Mouse (Mus musculus) liver, embryonic 11.5 days (tissue): ENCODE measurements at regions not wholly inside any gene's neighbourhood (a gene's known extent, or its start where the extent isn't known, plus 50 kb on each side); places are given as distances from the start of the nearest gene placed in this dataset.
"Not testable (repeated sequence)": the region's sequence is repeated elsewhere in the genome, so short reads cannot be mapped to it uniquely, and the experiment has no call there.

Experiments used
- ATAC-seq: fragments of 200-750 bp; cut with Nextera tagmentation; replicated peaks from 2 replicates; pipeline ENCODE4 v1.8.0; 2017; ENCODE audit warnings: moderate number of reproducible peaks, mild to moderate bottlenecking, moderate TSS enrichment, moderate library complexity; ENCODE audit not compliant: low FRiP score
- DNase-seq: peaks from one replicate; pipeline ENCODE4 v3.0.0-alpha.2; 2017; ENCODE audit warnings: low spot score
- H3K27ac ChIP-seq: fragments of 300-500 bp; sonication (generic); 2 replicates; pipeline ENCODE4 v1.5.1; 2014; ENCODE audit warnings: mild to moderate bottlenecking, low read depth, low read length, control low read depth
- H3K27me3 ChIP-seq: fragments of 300-500 bp; sonication (generic); replicated peaks from 2 replicates; pipeline ENCODE4 v1.6.1; 2014; ENCODE audit warnings: low read length, mixed read lengths; ENCODE audit not compliant: control insufficient read depth, insufficient read depth
- H3K36me3 ChIP-seq: fragments of 300-500 bp; sonication (generic); 2 replicates; pipeline ENCODE4 v1.6.1; 2014; ENCODE audit warnings: mild to moderate bottlenecking, low read length, moderate library complexity, mixed read lengths; ENCODE audit not compliant: control insufficient read depth, insufficient read depth
- H3K4me1 ChIP-seq: fragments of 300-500 bp; sonication (generic); replicated peaks from 2 replicates; pipeline ENCODE4 v1.6.1; 2014; ENCODE audit warnings: low read length, mixed read lengths; ENCODE audit not compliant: control insufficient read depth, insufficient read depth
- H3K4me2 ChIP-seq: fragments of 300-500 bp; sonication (generic); 2 replicates; pipeline ENCODE4 v1.6.1; 2014; ENCODE audit warnings: mild to moderate bottlenecking, control low read depth, moderate library complexity
- H3K4me3 ChIP-seq: fragments of 300-500 bp; sonication (generic); 2 replicates; pipeline ENCODE4 v1.5.1; 2014; ENCODE audit warnings: low read depth, low read length, control low read depth
- H3K9ac ChIP-seq: fragments of 300-500 bp; sonication (generic); 2 replicates; pipeline ENCODE4 v1.6.1; 2014; ENCODE audit warnings: low read depth, low read length, control low read depth
- H3K9me3 ChIP-seq: fragments of 300-500 bp; sonication (generic); 2 replicates; pipeline ENCODE4 v1.6.1; 2016; ENCODE audit warnings: low read length, inconsistent platforms, mixed read lengths; ENCODE audit not compliant: control insufficient read depth
- WGBS: fragments of 180-500 bp; shearing (Covaris S2); extraction: QIAGEN DNeasy Blood & Tissue Kit; methylation state at CpG from one replicate; pipeline ENCODE4 v1.1.7; 2014; 5-methylcytosine and 5-hydroxymethylcytosine counted together

DNA sequence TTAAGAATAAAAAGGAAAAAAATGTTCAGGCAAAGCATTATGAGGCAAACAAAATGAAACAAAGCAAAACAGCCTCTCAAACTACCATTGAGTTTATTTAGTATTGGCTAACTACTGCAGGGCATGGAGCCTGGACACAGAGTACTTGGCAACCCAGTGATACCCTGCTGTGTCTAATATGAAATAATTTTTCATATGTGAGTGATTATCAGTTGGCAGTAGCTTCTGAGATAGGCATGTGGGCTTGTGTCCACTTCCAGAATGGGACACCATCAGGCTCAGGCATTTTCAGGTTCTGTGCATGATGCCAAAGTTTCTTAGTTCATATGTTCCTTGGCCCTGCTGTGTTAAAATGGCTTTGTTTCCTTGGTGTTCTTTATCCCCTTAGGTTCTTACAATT lies 879.0 kb upstream of the Epha6 start:
- H3K4me1 ChIP-seq = no peaks in the 10 kb centered on the region
- no peak for ATAC-seq
- no peak overlapping the region for H3K4me3 ChIP-seq
- H3K9me3 ChIP-seq = no peaks in the 10 kb centered on the region
- H3K4me2 ChIP-seq = no peak overlapping the region
- H3K27ac ChIP-seq = no peak overlapping the region
- H3K9ac ChIP-seq = no peak overlapping the region
- H3K36me3 ChIP-seq = no peaks in the 10 kb centered on the region
- no peaks in the 10 kb centered on the region for H3K27me3 ChIP-seq
- no peak for DNase-seq

DNA sequence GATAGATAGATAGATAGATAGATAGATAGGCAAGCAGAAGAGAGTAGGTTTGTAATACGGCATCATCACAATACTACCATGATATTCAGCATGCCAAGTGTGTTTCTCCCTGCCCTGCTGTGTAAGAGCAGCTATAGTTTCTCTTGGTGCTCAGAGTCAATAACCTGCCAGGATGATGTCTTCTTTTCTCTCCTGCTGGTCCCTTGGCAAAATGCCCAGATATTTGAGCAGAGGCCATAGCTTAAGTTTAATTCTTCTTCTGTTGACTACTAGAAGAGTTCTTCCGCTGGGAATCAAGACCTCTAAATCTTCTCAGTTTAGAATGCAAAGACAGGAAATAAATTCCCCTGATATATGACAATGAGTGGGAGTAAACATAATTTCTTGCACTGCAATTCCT lies 836.5 kb upstream of the Epha6 start:
- Histone ChIP-seq H3K4me3 (no peak overlapping the region), H3K9me3 (no peaks in the 10 kb centered on the region), H3K36me3 (no peaks in the 10 kb centered on the region), H3K4me2 (no peak overlapping the region), H3K9ac (no peak overlapping the region), H3K27me3 (no peaks in the 10 kb centered on the region), H3K4me1 (no peaks in the 10 kb centered on the region), H3K27ac (no peak overlapping the region)
- 81% methylated on average over 2 of the region's 2 CpGs for WGBS
- no peak for DNase-seq
- no peak for ATAC-seq

DNA sequence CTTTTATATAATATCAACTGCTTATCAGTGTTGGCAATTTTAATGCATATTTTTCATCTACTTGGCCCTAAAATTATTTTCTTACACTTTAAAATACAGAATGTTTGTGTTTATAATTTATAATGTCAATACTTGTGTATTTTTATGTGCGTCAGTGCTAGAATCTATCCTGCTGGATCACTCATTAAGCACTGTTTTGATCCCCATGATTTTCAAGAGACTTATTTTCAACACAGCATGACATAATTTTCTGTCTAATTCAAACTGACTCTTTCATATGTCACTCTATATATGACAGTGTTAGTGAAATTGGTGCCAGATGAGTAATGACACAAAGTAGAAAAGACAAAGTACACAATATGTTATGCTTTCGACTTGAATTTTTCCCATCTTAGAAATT lies 795.9 kb upstream of the Epha6 start:
- ATAC-seq = no peak
- H3K36me3 ChIP-seq = no peaks in the 10 kb centered on the region
- H3K27me3 ChIP-seq = no peaks in the 10 kb centered on the region
- H3K9me3 ChIP-seq = 0 out of 2 replicates have a peak, but pooled peaks cover 2% of the 10 kb centered on the region
- no peak for DNase-seq
- H3K4me2 ChIP-seq = no peak overlapping the region
- H3K9ac ChIP-seq = no peak overlapping the region
- WGBS = 85% methylated on average over 2 of the region's 2 CpGs
- H3K27ac ChIP-seq = no peak overlapping the region
- H3K4me3 ChIP-seq = no peak overlapping the region
- H3K4me1 ChIP-seq = no peaks in the 10 kb centered on the region

DNA sequence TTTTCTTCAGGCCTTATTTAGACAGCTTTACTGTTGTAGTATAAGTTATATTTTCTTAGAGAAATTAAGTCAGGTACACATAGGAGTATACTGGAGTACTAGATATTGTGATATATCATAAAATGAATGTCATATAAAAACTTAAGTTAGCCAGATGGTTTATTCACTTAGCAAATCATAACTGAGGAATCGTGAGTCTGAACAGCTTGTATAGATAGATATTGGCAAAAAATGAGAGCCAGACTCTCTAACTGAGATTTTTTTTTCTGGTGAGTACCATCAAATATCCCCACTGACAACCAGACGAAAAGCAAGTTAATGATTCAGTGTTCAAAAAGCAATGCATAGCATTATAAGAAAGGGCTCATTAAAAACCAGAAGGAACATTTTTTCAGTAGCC lies 776.6 kb upstream of the Epha6 start:
- DNase-seq (no peak), ATAC-seq (no peak)
- Histone ChIP-seq H3K27ac (no peak overlapping the region), H3K4me3 (no peak overlapping the region), H3K9me3 (no peaks in the 10 kb centered on the region), H3K4me2 (no peak overlapping the region), H3K27me3 (no peaks in the 10 kb centered on the region), H3K36me3 (no peaks in the 10 kb centered on the region), H3K4me1 (no peaks in the 10 kb centered on the region), H3K9ac (no peak overlapping the region)
- 78% methylated on average over 2 of the region's 2 CpGs for WGBS

DNA sequence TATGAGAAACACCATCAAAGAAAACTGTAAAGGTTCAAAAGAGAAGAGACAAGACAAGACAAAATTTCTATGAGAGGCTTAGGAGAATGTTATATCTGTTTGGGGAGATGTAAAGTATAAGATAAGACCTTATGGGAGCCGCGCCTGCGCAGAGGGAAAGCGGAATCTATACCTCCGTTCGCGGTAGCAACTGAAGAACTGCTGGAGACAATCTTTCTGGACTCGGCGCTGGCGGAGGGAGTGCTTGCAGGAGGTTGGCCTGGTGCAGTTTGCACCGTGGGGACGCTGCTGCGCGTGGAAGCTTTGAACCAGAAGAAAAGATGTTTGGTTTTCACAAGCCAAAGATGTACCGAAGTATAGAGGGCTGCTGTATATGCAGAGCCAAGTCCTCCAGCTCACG lies 771.6 kb upstream of the Epha6 start:
- H3K36me3 ChIP-seq, H3K9me3 ChIP-seq, H3K4me2 ChIP-seq, H3K9ac ChIP-seq, H3K27ac ChIP-seq, H3K4me3 ChIP-seq, DNase-seq, H3K4me1 ChIP-seq, H3K27me3 ChIP-seq: not testable (repeated sequence)
- 0 out of 2 replicates have a peak, but pooled peaks have one; percentile 36 for ATAC-seq
- WGBS = 88% methylated on average over 9 of the region's 16 CpGs
